Comparison of ENCODE assay signal across 21 mouse cellular contexts in genomic region chr4:64599222-64599621, GRCm38 (mm10).
DNase-seq lines count a peak whose midpoint lies in the region; ATAC-seq and TF ChIP-seq lines count a peak whose summit lies in the region.
"Had no signal": no experiment of that assay in that cellular context is flagged by ENCODE, and none has a peak within 500 bp of the region (broad histone marks: within the 10 kb centered on the region; RNA-seq: fewer than 3 reads in every experiment).

No protein-coding gene starts in this region.

- no peak overlapping the region for H3K4me3 ChIP-seq in embryonic facial prominence, embryonic 15.5 days (replicated peaks)
- no peak overlapping the region for H3K4me3 ChIP-seq in embryonic facial prominence, embryonic 10.5 days
- H3K4me3 ChIP-seq in C2C12 (ENCODE audit: insufficient read depth, poor library complexity, severe bottlenecking): no peak overlapping the region
- no peak overlapping the region for H3K4me3 ChIP-seq in embryonic fibroblast, embryonic 13.5 days (ENCODE audit: insufficient read depth, low read length)
- H3K4me3 ChIP-seq in midbrain, embryonic 13.5 days (replicated peaks): no peak overlapping the region
- H3K4me3 ChIP-seq: embryonic facial prominence, embryonic 12.5 days; forebrain, embryonic 10.5 days; forebrain, embryonic 12.5 days had no signal

- H3K79me3 ChIP-seq in C2C12 (ENCODE audit: low read depth): no peaks in the 10 kb centered on the region

- WGBS in embryonic facial prominence, embryonic 15.5 days: 55% methylated on average over 4 of the region's 4 CpGs
- 86% methylated on average over 4 of the region's 4 CpGs for WGBS in embryonic facial prominence, embryonic 10.5 days
- 91% methylated on average over 4 of the region's 4 CpGs for WGBS in midbrain, embryonic 13.5 days

- TF ChIP-seq CTCF in C2C12 (IDR thresholded peaks at IDR 0.05; ENCODE audit: control insufficient read depth, insufficient read depth, insufficient read length): no peak
- TF ChIP-seq CTCF in embryonic fibroblast, embryonic 13.5 days (IDR thresholded peaks at IDR 0.05; ENCODE audit: borderline replicate concordance, insufficient read depth, low read length): no peak

- H3K4me2 ChIP-seq in embryonic facial prominence, embryonic 15.5 days (replicated peaks): no peak overlapping the region
- H3K4me2 ChIP-seq in midbrain, embryonic 13.5 days (replicated peaks): no peak overlapping the region
- H3K4me2 ChIP-seq: embryonic facial prominence, embryonic 12.5 days; forebrain, embryonic 12.5 days had no signal

- ATAC-seq in embryonic facial prominence, embryonic 15.5 days (ENCODE audit: insufficient number of reproducible peaks, low FRiP score, low TSS enrichment, low read depth): no peak
- no peak for ATAC-seq in midbrain, embryonic 13.5 days
- ATAC-seq: activated CD4-positive, CD25-positive, alpha-beta regulatory T cell, adult 4 months; Patski had no signal

- H3K27me3 ChIP-seq in embryonic facial prominence, embryonic 15.5 days: no peaks in the 10 kb centered on the region
- no peaks in the 10 kb centered on the region for H3K27me3 ChIP-seq in embryonic facial prominence, embryonic 10.5 days (replicated peaks; ENCODE audit: low read depth, poor library complexity, severe bottlenecking)
- H3K27me3 ChIP-seq in C2C12 (ENCODE audit: control insufficient read depth, insufficient read depth, insufficient read length): no peaks in the 10 kb centered on the region
- no peaks in the 10 kb centered on the region for H3K27me3 ChIP-seq in midbrain, embryonic 13.5 days
- H3K27me3 ChIP-seq: embryonic facial prominence, embryonic 12.5 days; forebrain, embryonic 12.5 days; Patski had no signal

- no peak for TF ChIP-seq POLR2A in embryonic fibroblast, embryonic 13.5 days (IDR thresholded peaks at IDR 0.05; ENCODE audit: low read depth, low read length)

- H3K9ac ChIP-seq in embryonic facial prominence, embryonic 15.5 days: no peak overlapping the region
- H3K9ac ChIP-seq in midbrain, embryonic 13.5 days (replicated peaks): no peak overlapping the region
- H3K9ac ChIP-seq: embryonic facial prominence, embryonic 12.5 days; forebrain, embryonic 12.5 days had no signal

- H3ac ChIP-seq in C2C12 (ENCODE audit: control insufficient read depth, insufficient read length, low read depth): no peak overlapping the region

- H3K4me1 ChIP-seq in embryonic facial prominence, embryonic 15.5 days: no peaks in the 10 kb centered on the region
- H3K4me1 ChIP-seq in embryonic facial prominence, embryonic 10.5 days: no peaks in the 10 kb centered on the region
- peaks cover 11% of the 10 kb centered on the region; the same call in 1 of the 2 replicates for H3K4me1 ChIP-seq in embryonic fibroblast, embryonic 13.5 days (ENCODE audit: control insufficient read depth, insufficient read depth, low read length)
- H3K4me1 ChIP-seq in midbrain, embryonic 13.5 days (replicated peaks): no peaks in the 10 kb centered on the region
- H3K4me1 ChIP-seq: embryonic facial prominence, embryonic 12.5 days; forebrain, embryonic 10.5 days; forebrain, embryonic 12.5 days had no signal

- H3K27ac ChIP-seq in embryonic facial prominence, embryonic 15.5 days (replicated peaks): 0 out of 2 replicates have a peak overlapping the region, but pooled peaks have one; percentile 18
- no peak overlapping the region for H3K27ac ChIP-seq in embryonic facial prominence, embryonic 10.5 days (replicated peaks)
- H3K27ac ChIP-seq in embryonic fibroblast, embryonic 13.5 days (ENCODE audit: insufficient read depth, low read length): peak overlapping the region; percentile 83
- H3K27ac ChIP-seq in midbrain, embryonic 13.5 days: no peak overlapping the region
- H3K27ac ChIP-seq: embryonic facial prominence, embryonic 12.5 days; forebrain, embryonic 10.5 days; forebrain, embryonic 12.5 days had no signal

- DNase-seq in embryonic facial prominence, embryonic 10.5 days (ENCODE audit: low spot score): no peak
- DNase-seq in embryo, embryonic 10 days (ENCODE audit: low spot score): no peak
- DNase-seq: adrenal gland, adult 8-10 months; adrenal gland, postnatal 14 days; adrenal gland, postnatal 36 days; B cell, adult 2 months; cerebellum, adult 11-12 months; cerebellum, adult 2 months; cerebellum, adult 9-10 months; cerebellum, postnatal 10 days; cerebellum, postnatal 25 days; embryo, embryonic 11 days had no signal

- no peaks in the 10 kb centered on the region for H3K79me2 ChIP-seq in C2C12 (ENCODE audit: control insufficient read depth, insufficient read depth)

- no peaks in the 10 kb centered on the region for H3K9me3 ChIP-seq in embryonic facial prominence, embryonic 15.5 days (replicated peaks)
- H3K9me3 ChIP-seq in embryonic facial prominence, embryonic 10.5 days: no peaks in the 10 kb centered on the region
- no peaks in the 10 kb centered on the region for H3K9me3 ChIP-seq in midbrain, embryonic 13.5 days
- H3K9me3 ChIP-seq: embryonic facial prominence, embryonic 12.5 days; forebrain, embryonic 10.5 days; forebrain, embryonic 12.5 days had no signal

- H3K36me3 ChIP-seq in embryonic facial prominence, embryonic 15.5 days: no peaks in the 10 kb centered on the region
- H3K36me3 ChIP-seq in embryonic facial prominence, embryonic 10.5 days (replicated peaks): no peaks in the 10 kb centered on the region
- no peaks in the 10 kb centered on the region for H3K36me3 ChIP-seq in C2C12 (ENCODE audit: control insufficient read depth, insufficient read depth)
- no peaks in the 10 kb centered on the region for H3K36me3 ChIP-seq in midbrain, embryonic 13.5 days
- H3K36me3 ChIP-seq: embryonic facial prominence, embryonic 12.5 days; forebrain, embryonic 10.5 days; forebrain, embryonic 12.5 days had no signal

TF ChIP-seq in C2C12, 6 proteins besides CTCF, POLR2A, EP300 and RAD21:
- no peak for TF ChIP-seq FOSL1 (IDR thresholded peaks at IDR 0.05; ENCODE audit: insufficient read depth, low read length, poor library complexity, severe bottlenecking)
- TF ChIP-seq CEBPB (IDR thresholded peaks at IDR 0.05; ENCODE audit: low read depth): no peak
- peak; percentile 73 for TF ChIP-seq USF1 (IDR thresholded peaks at IDR 0.05; ENCODE audit: low read depth)
- no peak for TF ChIP-seq MYOD1 (IDR thresholded peaks at IDR 0.05; ENCODE audit: control insufficient read depth, insufficient read length, low read depth)
- TF ChIP-seq MAX (IDR thresholded peaks at IDR 0.05): no peak
- no peak for TF ChIP-seq MYOG (IDR thresholded peaks at IDR 0.05; ENCODE audit: control insufficient read depth, extremely low read depth, insufficient read length)

Comparison
In these comparisons a context has a peak if more than half of its experiments do, and no peak if none do; other contexts are left out.
1. H3K27ac ChIP-seq: peak in embryonic facial prominence, embryonic 15.5 days (single experiment) and embryonic fibroblast, embryonic 13.5 days (single experiment); none in embryonic facial prominence, embryonic 10.5 days (single experiment) and midbrain, embryonic 13.5 days (single experiment).